Mouse (Mus musculus) urinary bladder, postnatal 25 days (tissue): ENCODE measurements at regions not wholly inside any gene's neighbourhood (a gene's known extent, or its start where the extent isn't known, plus 50 kb on each side); places are given as distances from the start of the nearest gene placed in this dataset.
"Not testable (repeated sequence)": the region's sequence is repeated elsewhere in the genome, so short reads cannot be mapped to it uniquely, and the experiment has no call there.

ENCODE experiments used
- DNase-seq: peaks from one replicate; pipeline ENCODE4 v3.0.0; 2022; ENCODE audit warnings: low spot score

GRCm38 (mm10) chr17:4881473-4881872 is 112.7 kb upstream of the Arid1b start:
- DNase-seq: no peak

GRCm38 (mm10) chr17:4884083-4884482 is 110.0 kb upstream of the Arid1b start:
- no peak for DNase-seq

GRCm38 (mm10) chr17:4884761-4885160 is 109.4 kb upstream of the Arid1b start:
- DNase-seq: no peak

- DNase-seq: not testable (repeated sequence)
These were observed 106.8 kb upstream of the Arid1b start for GRCm38 (mm10) chr17:4887331-4887730.

GRCm38 (mm10) chr17:4889577-4889976 is 104.6 kb upstream of the Arid1b start:
- DNase-seq: no peak

GRCm38 (mm10) chr17:4890131-4890530 is 104.0 kb upstream of the Arid1b start:
- DNase-seq: no peak

GRCm38 (mm10) chr17:4891576-4891975 is 102.6 kb upstream of the Arid1b start:
- no peak for DNase-seq

GRCm38 (mm10) chr17:4894756-4895330 is 99.3 kb upstream of the Arid1b start:
- not testable (repeated sequence) for DNase-seq

- DNase-seq: no peak
These were observed 91.0 kb upstream of the Arid1b start for GRCm38 (mm10) chr17:4903129-4903528.

- no peak for DNase-seq
These were observed 87.6 kb upstream of the Arid1b start for GRCm38 (mm10) chr17:4906504-4906903.

- peak; percentile 39 for DNase-seq
These were observed 86.9 kb upstream of the Arid1b start for GRCm38 (mm10) chr17:4907181-4907752.

- peak; percentile 90 for DNase-seq
These were observed 86.1 kb upstream of the Arid1b start for GRCm38 (mm10) chr17:4907841-4908571.

- DNase-seq: no peak
These were observed 85.6 kb upstream of the Arid1b start for GRCm38 (mm10) chr17:4908572-4908965.

- no peak for DNase-seq
These were observed 84.0 kb upstream of the Arid1b start for GRCm38 (mm10) chr17:4910182-4910581.

- DNase-seq: no peak
These were observed 81.1 kb upstream of the Arid1b start for GRCm38 (mm10) chr17:4913001-4913400.

GRCm38 (mm10) chr17:4919866-4920495 is 74.2 kb upstream of the Arid1b start:
- DNase-seq: no peak

- DNase-seq: no peak
These were observed 73.0 kb upstream of the Arid1b start for GRCm38 (mm10) chr17:4921121-4921520.

- no peak for DNase-seq
These were observed 65.5 kb upstream of the Arid1b start for GRCm38 (mm10) chr17:4928631-4929030.

GRCm38 (mm10) chr17:4935268-4935667 is 58.9 kb upstream of the Arid1b start:
- DNase-seq: no peak

- DNase-seq: no peak
These were observed 53.5 kb upstream of the Arid1b start for GRCm38 (mm10) chr17:4940589-4940988.

- no peak for DNase-seq
These were observed 52.8 kb upstream of the Arid1b start for GRCm38 (mm10) chr17:4941286-4941800.

GRCm38 (mm10) chr17:4942868-4943267 is 51.3 kb upstream of the Arid1b start:
- no peak for DNase-seq
